In genomic region chr15:11082961-11083569, GRCm38 (mm10) we compare ENCODE assay signal across 17 mouse cellular contexts. TPM values are rescaled to one million over a fixed set of nuclear protein-coding genes. Genes with fewer than 3 reads are reported as not detected.
A peak's percentile ranks its signal among the peaks of the same experiment; 100 is the strongest.
DNase-seq lines count a peak whose midpoint lies in the region; ATAC-seq lines count a peak whose summit lies in the region.
"Had no signal": no experiment of that assay in that cellular context is flagged by ENCODE, and none has a peak within 500 bp of the region (broad histone marks: within the 10 kb centered on the region; RNA-seq: fewer than 3 reads in every experiment).

No protein-coding gene starts in this region.

- H3K9me3 ChIP-seq in forebrain, embryonic 12.5 days, result no peaks in the 10 kb centered on the region
- no peaks in the 10 kb centered on the region for H3K9me3 ChIP-seq in forebrain, embryonic 11.5 days (ENCODE audit: control insufficient read depth, low read length)
- no peaks in the 10 kb centered on the region for H3K9me3 ChIP-seq in hindbrain, embryonic 14.5 days (ENCODE audit: control insufficient read depth, low read length)
- H3K9me3 ChIP-seq in midbrain, embryonic 15.5 days, result no peaks in the 10 kb centered on the region
- H3K9me3 ChIP-seq: heart, embryonic 12.5 days; liver, embryonic 13.5 days had no signal

- H3K4me2 ChIP-seq in forebrain, embryonic 12.5 days, result no peak overlapping the region
- H3K4me2 ChIP-seq in forebrain, embryonic 11.5 days (ENCODE audit: low read depth, low read length, severe bottlenecking), result no peak overlapping the region
- no peak overlapping the region for H3K4me2 ChIP-seq in hindbrain, embryonic 14.5 days (replicated peaks)
- no peak overlapping the region for H3K4me2 ChIP-seq in midbrain, embryonic 15.5 days
- H3K4me2 ChIP-seq: heart, embryonic 12.5 days; liver, embryonic 13.5 days had no signal

- no peaks in the 10 kb centered on the region for H3K36me3 ChIP-seq in forebrain, embryonic 12.5 days (replicated peaks)
- no peaks in the 10 kb centered on the region for H3K36me3 ChIP-seq in forebrain, embryonic 11.5 days (ENCODE audit: control insufficient read depth, insufficient read depth, low read length)
- no peaks in the 10 kb centered on the region for H3K36me3 ChIP-seq in hindbrain, embryonic 14.5 days (replicated peaks; ENCODE audit: control insufficient read depth, insufficient read depth)
- no peaks in the 10 kb centered on the region for H3K36me3 ChIP-seq in midbrain, embryonic 15.5 days (replicated peaks)
- H3K36me3 ChIP-seq: heart, embryonic 12.5 days; liver, embryonic 13.5 days had no signal

- no peaks in the 10 kb centered on the region for H3K27me3 ChIP-seq in forebrain, embryonic 12.5 days
- H3K27me3 ChIP-seq in forebrain, embryonic 11.5 days (ENCODE audit: control insufficient read depth, insufficient read depth, low read length), result no peaks in the 10 kb centered on the region
- H3K27me3 ChIP-seq in hindbrain, embryonic 14.5 days (ENCODE audit: control insufficient read depth, insufficient read depth, low read length), result no peaks in the 10 kb centered on the region
- H3K27me3 ChIP-seq in midbrain, embryonic 15.5 days (replicated peaks), result no peaks in the 10 kb centered on the region
- H3K27me3 ChIP-seq: heart, embryonic 12.5 days; liver, embryonic 13.5 days had no signal

- H3K4me1 ChIP-seq in forebrain, embryonic 12.5 days, result peaks cover 10% of the 10 kb centered on the region; the same call in 1 of the 2 replicates
- no peaks in the 10 kb centered on the region for H3K4me1 ChIP-seq in forebrain, embryonic 11.5 days (replicated peaks; ENCODE audit: control insufficient read depth, insufficient read depth, low read length)
- H3K4me1 ChIP-seq in hindbrain, embryonic 14.5 days (replicated peaks; ENCODE audit: control insufficient read depth, insufficient read depth, low read length), result peaks cover 23% of the 10 kb centered on the region
- peaks cover 9% of the 10 kb centered on the region for H3K4me1 ChIP-seq in midbrain, embryonic 15.5 days
- H3K4me1 ChIP-seq: liver, embryonic 13.5 days had no signal

- no peak overlapping the region for H3K9ac ChIP-seq in forebrain, embryonic 12.5 days
- H3K9ac ChIP-seq in forebrain, embryonic 11.5 days (ENCODE audit: low read length), result no peak overlapping the region
- H3K9ac ChIP-seq in hindbrain, embryonic 14.5 days, result no peak overlapping the region
- H3K9ac ChIP-seq in midbrain, embryonic 15.5 days, result no peak overlapping the region
- H3K9ac ChIP-seq: heart, embryonic 12.5 days; liver, embryonic 13.5 days had no signal

- ATAC-seq in forebrain, embryonic 12.5 days (ENCODE audit: low FRiP score), result peak; percentile 77; the same call in 1 of the 2 replicates
- no peak for ATAC-seq in forebrain, embryonic 11.5 days (replicated peaks; ENCODE audit: low FRiP score)
- ATAC-seq in hindbrain, embryonic 14.5 days (ENCODE audit: low FRiP score), result peak; percentile 94
- peak; percentile 93 for ATAC-seq in midbrain, embryonic 15.5 days (replicated peaks)

- no peak overlapping the region for H3K4me3 ChIP-seq in forebrain, embryonic 12.5 days (replicated peaks)
- no peak overlapping the region for H3K4me3 ChIP-seq in forebrain, embryonic 11.5 days (ENCODE audit: low read depth, low read length)
- H3K4me3 ChIP-seq in hindbrain, embryonic 14.5 days (replicated peaks; ENCODE audit: low read length), result no peak overlapping the region
- no peak overlapping the region for H3K4me3 ChIP-seq in midbrain, embryonic 15.5 days
- H3K4me3 ChIP-seq: heart, embryonic 12.5 days; liver, embryonic 13.5 days; myocyte had no signal

- no peak overlapping the region for H3K27ac ChIP-seq in forebrain, embryonic 12.5 days
- no peak overlapping the region for H3K27ac ChIP-seq in forebrain, embryonic 11.5 days (ENCODE audit: low read depth, low read length)
- no peak overlapping the region for H3K27ac ChIP-seq in hindbrain, embryonic 14.5 days
- H3K27ac ChIP-seq in midbrain, embryonic 15.5 days, result no peak overlapping the region
- H3K27ac ChIP-seq: liver, embryonic 13.5 days had no signal

- WGBS in forebrain, embryonic 12.5 days, result 74% methylated on average over 8 of the region's 8 CpGs
- 76% methylated on average over 8 of the region's 8 CpGs for WGBS in forebrain, embryonic 11.5 days
- WGBS in hindbrain, embryonic 14.5 days, result 41% methylated on average over 8 of the region's 8 CpGs
- 69% methylated on average over 8 of the region's 8 CpGs for whole genome bisulfite sequencing in midbrain, embryonic 15.5 days

- no peak for DNase-seq in forebrain, embryonic 11.5 days (ENCODE audit: low spot score)
- DNase-seq in embryo, embryonic 10.5 days (ENCODE audit: low spot score), result peak; percentile 77
- DNase-seq in hindbrain, embryonic 14.5 days (ENCODE audit: low spot score), result peak; percentile 52
- no peak for DNase-seq in heart, postnatal 4 days
- DNase-seq in left cerebral cortex, adult 9 months (ENCODE audit: low spot score in 2 of 2), result no peak
- no peak for DNase-seq in urinary bladder, postnatal 10 days (ENCODE audit: low spot score)
- DNase-seq: adrenal gland, adult 8-10 months; gastrocnemius, postnatal 10 days; liver, embryonic 13.5 days; right cerebral cortex, postnatal 25 days had no signal

RNA-seq across cellular contexts. Expression of gene Adamts12, which starts 18.5 kb away (rescaled TPM):
- 1.7 and 3.2 TPM in 2 replicates for polyA plus RNA-seq in forebrain, embryonic 12.5 days (2016; fragmentation: Nextera tagmentation; extraction: Ambion mirVana)
- 2.1 and 2.4 TPM in 2 replicates for polyA plus RNA-seq in forebrain, embryonic 11.5 days (2014; fragmentation: Nextera tagmentation; extraction: Ambion mirVana)
- 2.0 and 3.1 TPM in 2 replicates for polyA plus RNA-seq in hindbrain, embryonic 14.5 days (2014; fragmentation: Nextera tagmentation; extraction: Ambion mirVana)
- polyA plus RNA-seq in midbrain, embryonic 15.5 days (2015; fragmentation: Nextera tagmentation; extraction: Ambion mirVana), result 1.8 and 2.2 TPM in 2 replicates
- total RNA-seq in heart, postnatal 4 days (2021), result 10 to 100 TPM; 16.4 to 18.4 TPM

RNA-seq across cellular contexts. Expression of gene Rxfp3, which starts 45.3 kb away (rescaled TPM):
- 1.9 and 2.5 TPM in 2 replicates for polyA plus RNA-seq in forebrain, embryonic 12.5 days (2016; fragmentation: Nextera tagmentation; extraction: Ambion mirVana)
- 0.76 and 1.1 TPM in 2 replicates for polyA plus RNA-seq in forebrain, embryonic 11.5 days (2014; fragmentation: Nextera tagmentation; extraction: Ambion mirVana)
- 4.0 and 4.3 TPM in 2 replicates for polyA plus RNA-seq in hindbrain, embryonic 14.5 days (2014; fragmentation: Nextera tagmentation; extraction: Ambion mirVana)
- 2.6 and 3.0 TPM in 2 replicates for polyA plus RNA-seq in midbrain, embryonic 15.5 days (2015; fragmentation: Nextera tagmentation; extraction: Ambion mirVana)
- under 1 TPM; 0.05 to 0.09 TPM for total RNA-seq in heart, postnatal 4 days (2021)
- total RNA-seq: common myeloid progenitor, adult 5-6 weeks had no signal
- polyA plus RNA-seq: intestine, embryonic 14.5 days; large intestine, adult 2 months; liver, embryonic 13.5 days had no signal

Comparison
In these comparisons a context has a peak if more than half of its experiments do, and no peak if none do; other contexts are left out.
1. DNase-seq: peak in embryo, embryonic 10.5 days (single experiment) and hindbrain, embryonic 14.5 days (single experiment); none in forebrain, embryonic 11.5 days (single experiment), heart, postnatal 4 days (single experiment), left cerebral cortex, adult 9 months (0 of 2) and urinary bladder, postnatal 10 days (single experiment).